Mouse (Mus musculus) MEL (cell line): ENCODE results near the gene Efna2. TPM values are rescaled to one million over a fixed set of nuclear protein-coding genes. Genes with fewer than 3 reads are reported as not detected.

Experiments used
- DNase-seq: peaks from one replicate; pipeline ENCODE4 v3.0.0; 2011; ENCODE audit warnings: low read depth, low spot score
- H3K27ac ChIP-seq: 2 replicates; pipeline ENCODE4 v1.5.1; 2012; ENCODE audit warnings: low read depth, mild to moderate bottlenecking, control low read depth, low read length, moderate library complexity; ENCODE audit not compliant: control insufficient read depth
- H3K27me3 ChIP-seq, 2 experiments: fragments of 150-350 bp in 1 of 2; sonication (generic) in 1 of 2; 2 replicates each; pipeline ENCODE4 v1.6.1; 2012; ENCODE audit warnings: low read length in 2 of 2, mild to moderate bottlenecking in 2 of 2, improper control_type of control experiment in 1 of 2, moderate library complexity in 1 of 2; ENCODE audit not compliant: insufficient read depth in 2 of 2, control insufficient read depth in 1 of 2
- H3K36me3 ChIP-seq, 2 experiments: 2 replicates each; pipeline ENCODE4 v1.6.1; 2012 to 2014; ENCODE audit warnings: low read length in 2 of 2, improper control_type of control experiment in 1 of 2, inconsistent platforms in 1 of 2, mild to moderate bottlenecking in 1 of 2; ENCODE audit not compliant: insufficient read depth in 2 of 2, control insufficient read depth in 1 of 2
- H3K4me1 ChIP-seq, 2 experiments: fragments of 150-350 bp in 1 of 2; sonication (generic) in 1 of 2; 2 replicates each; pipeline ENCODE4 v1.6.1; 2012; ENCODE audit warnings: low read length in 2 of 2, improper control_type of control experiment in 1 of 2, mild to moderate bottlenecking in 1 of 2; ENCODE audit not compliant: insufficient read depth in 2 of 2, control insufficient read depth in 1 of 2
- H3K4me3 ChIP-seq, 2 experiments: fragments of 150-350 bp in 1 of 2; sonication (generic) in 1 of 2; 2 replicates each; pipeline ENCODE4 v1.5.1; 2012; ENCODE audit warnings: low read depth in 2 of 2, low read length in 2 of 2, mild to moderate bottlenecking in 2 of 2, moderate library complexity in 2 of 2, control low read depth in 1 of 2, improper control_type of control experiment in 1 of 2; ENCODE audit not compliant: control insufficient read depth in 1 of 2, insufficient read depth in 1 of 2
- H3K79me2 ChIP-seq: 2 replicates; pipeline ENCODE4 v1.6.1; 2012; ENCODE audit warnings: mild to moderate bottlenecking, low read length, moderate library complexity; ENCODE audit not compliant: control insufficient read depth, poor library complexity, insufficient read depth
- H3K9ac ChIP-seq: 2 replicates; pipeline ENCODE4 v1.6.1; 2012; ENCODE audit warnings: low read depth, mild to moderate bottlenecking, control low read depth, low read length, moderate library complexity; ENCODE audit not compliant: control insufficient read depth, poor library complexity, severe bottlenecking
- H3K9me3 ChIP-seq: fragments of 150-350 bp; sonication (generic); replicated peaks from 2 replicates; pipeline ENCODE4 v1.6.1; 2012; ENCODE audit warnings: mild to moderate bottlenecking, low read length, improper control_type of control experiment, moderate library complexity; ENCODE audit not compliant: insufficient read depth
- BHLHE40 ChIP-seq: IDR thresholded peaks from 2 replicates; pipeline ENCODE4 v1.6.1; 2012; ENCODE audit warnings: low read depth, mild to moderate bottlenecking, inconsistent platforms, low read length, improper control_type of control experiment, borderline replicate concordance
- CHD1 ChIP-seq: IDR thresholded peaks from 2 replicates; pipeline ENCODE4 v1.6.1; 2012; ENCODE audit warnings: low read depth, mild to moderate bottlenecking, inconsistent platforms, low read length, improper control_type of control experiment
- E2F4 ChIP-seq: IDR thresholded peaks from 2 replicates; pipeline ENCODE4 v1.6.1; 2011; ENCODE audit warnings: low read depth, low read length, improper control_type of control experiment, borderline replicate concordance
- ELF1 ChIP-seq: IDR thresholded peaks from 2 replicates; pipeline ENCODE4 v1.6.1; 2014; ENCODE audit warnings: low read depth, mild to moderate bottlenecking, inconsistent platforms, low read length, improper control_type of control experiment, moderate library complexity
- ETS1 ChIP-seq: IDR thresholded peaks from 2 replicates; pipeline ENCODE4 v1.6.1; 2012; ENCODE audit warnings: low read depth, mild to moderate bottlenecking, inconsistent platforms, low read length, improper control_type of control experiment, moderate library complexity
- HCFC1 ChIP-seq: IDR thresholded peaks from 2 replicates; pipeline ENCODE4 v1.6.1; 2012; ENCODE audit warnings: low read depth, mild to moderate bottlenecking, inconsistent platforms, low read length, improper control_type of control experiment, moderate library complexity
- JUND ChIP-seq: IDR thresholded peaks from 2 replicates; pipeline ENCODE4 v1.6.1; 2011; ENCODE audit warnings: low read depth, mild to moderate bottlenecking, improper control_type of control experiment, low read length
- KAT2A ChIP-seq: conservative IDR thresholded peaks from 2 replicates; pipeline ENCODE4 v1.6.1; 2012; ENCODE audit warnings: low read depth, low read length, improper control_type of control experiment, inconsistent platforms
- MAFK ChIP-seq: IDR thresholded peaks from 2 replicates; pipeline ENCODE4 v1.6.1; 2011; ENCODE audit warnings: low read depth, mild to moderate bottlenecking, low read length, improper control_type of control experiment, borderline replicate concordance
- MAZ ChIP-seq: IDR thresholded peaks from 2 replicates; pipeline ENCODE4 v1.6.1; 2012; ENCODE audit warnings: low read depth, mild to moderate bottlenecking, inconsistent platforms, low read length, improper control_type of control experiment
- MEF2A ChIP-seq: IDR thresholded peaks from 2 replicates; pipeline ENCODE4 v1.6.1; 2014; ENCODE audit warnings: low read depth, mild to moderate bottlenecking, inconsistent platforms, low read length, improper control_type of control experiment; ENCODE audit not compliant: poor library complexity, insufficient replicate concordance, severe bottlenecking; ENCODE audit errors: extremely low read depth
- MXI1 ChIP-seq: IDR thresholded peaks from 2 replicates; pipeline ENCODE4 v1.6.1; 2011; ENCODE audit warnings: mild to moderate bottlenecking, low read depth, low read length, improper control_type of control experiment
- MYB ChIP-seq: IDR thresholded peaks from 2 replicates; pipeline ENCODE4 v1.6.1; 2011; ENCODE audit warnings: mild to moderate bottlenecking, low read depth, low read length, improper control_type of control experiment
- NELFE ChIP-seq: IDR thresholded peaks from 2 replicates; pipeline ENCODE4 v1.6.1; 2011; ENCODE audit warnings: low read depth, low read length, improper control_type of control experiment
- POLR2AphosphoS5 ChIP-seq: IDR thresholded peaks from 2 replicates; pipeline ENCODE4 v1.6.1; 2012; ENCODE audit warnings: low read depth, borderline replicate concordance, mild to moderate bottlenecking, inconsistent platforms, low read length, moderate library complexity, mixed read lengths
- RAD21 ChIP-seq: IDR thresholded peaks from 2 replicates; pipeline ENCODE4 v1.6.1; 2011; ENCODE audit warnings: mild to moderate bottlenecking, low read depth, low read length, improper control_type of control experiment
- SIN3A ChIP-seq: IDR thresholded peaks from 2 replicates; pipeline ENCODE4 v1.6.1; 2012; ENCODE audit warnings: low read length, improper control_type of control experiment, inconsistent platforms
- SMC3 ChIP-seq: IDR thresholded peaks from 2 replicates; pipeline ENCODE4 v1.6.1; 2011; ENCODE audit warnings: low read depth, low read length, improper control_type of control experiment
- TBP ChIP-seq: IDR thresholded peaks from 2 replicates; pipeline ENCODE4 v1.8.0; 2011; ENCODE audit warnings: low read depth, low read length, improper control_type of control experiment
- UBTF ChIP-seq: IDR thresholded peaks from 2 replicates; pipeline ENCODE4 v1.6.1; 2012; ENCODE audit warnings: low read depth, mild to moderate bottlenecking, inconsistent platforms, low read length, improper control_type of control experiment, moderate library complexity, borderline replicate concordance; ENCODE audit not compliant: insufficient read depth
- USF2 ChIP-seq, 2 experiments: IDR thresholded peaks; 2 replicates each; pipeline ENCODE4 v1.6.1; 2011 to 2012; ENCODE audit warnings: improper control_type of control experiment in 2 of 2, low read length in 2 of 2, borderline replicate concordance in 1 of 2, inconsistent platforms in 1 of 2, low read depth in 1 of 2, mild to moderate bottlenecking in 1 of 2; ENCODE audit not compliant: insufficient read depth in 1 of 2
- ZC3H11A ChIP-seq: IDR thresholded peaks from 2 replicates; pipeline ENCODE4 v1.6.1; 2012; ENCODE audit warnings: low read depth, mild to moderate bottlenecking, inconsistent platforms, low read length, improper control_type of control experiment
- ZMIZ1 ChIP-seq: IDR thresholded peaks from 2 replicates; pipeline ENCODE4 v1.6.1; 2012; ENCODE audit warnings: low read depth, mild to moderate bottlenecking, inconsistent platforms, low read length, improper control_type of control experiment, moderate library complexity
- ZNF384 ChIP-seq: IDR thresholded peaks from 2 replicates; pipeline ENCODE4 v1.6.1; 2012; ENCODE audit warnings: low read depth, mild to moderate bottlenecking, inconsistent platforms, low read length, improper control_type of control experiment
- polyA plus RNA-seq, 2 experiments: library from polyadenylated mRNA; stranded (reverse) in 1 of 2; unstranded in 1 of 2; fragments of >175 nt in 1 of 2; fragments of >200 nt in 1 of 2; gene quantifications; 2 replicates each; pipeline versions ENCODE4 v1.2.1 to v1.2.4; 2012; ENCODE audit warnings: low replicate concordance in 2 of 2, low read depth in 1 of 2; ENCODE audit not compliant: insufficient read length in 2 of 2, insufficient read depth in 1 of 2, missing spikeins in 1 of 2
- total RNA-seq: library from RNA; depleted of rRNA; stranded (reverse); fragments of 300-350 nt; gene quantifications from 2 replicates; pipeline ENCODE4 v1.2.3, GENCODE M21; 2012

The Efna2 gene
- total and polyA plus RNA-seq, 3 experiments, result 0.12 to 2.8 TPM; not detected in 1

DNA sequence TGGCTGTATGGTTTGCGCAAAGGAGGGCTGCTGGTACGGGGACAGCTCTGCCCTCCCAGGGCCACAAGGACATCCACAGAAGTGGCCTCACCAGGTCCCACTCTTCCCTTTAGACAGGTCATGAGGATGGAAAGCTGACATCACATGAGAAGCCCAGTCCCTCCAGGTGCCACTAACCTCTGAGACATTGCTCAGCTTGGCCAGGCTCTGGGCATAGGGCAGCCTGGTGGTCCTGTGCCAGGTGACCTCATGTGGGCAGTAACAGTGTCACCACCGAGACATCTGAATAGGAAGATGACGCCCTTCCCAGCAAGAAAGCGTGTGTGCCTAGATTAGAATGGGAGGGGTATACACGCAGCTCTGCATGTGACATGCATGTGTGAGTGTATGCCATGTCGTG, 3.3 kb downstream of the Efna2 start:
- Histone ChIP-seq H3K4me1 (no peaks in the 10 kb centered on the region), H3K9ac (no peak overlapping the region), H3K9me3 (no peaks in the 10 kb centered on the region)
- TF ChIP-seq ZC3H11A, result no peak
- TF ChIP-seq POLR2AphosphoS5, result no peak
- no peak for TF ChIP-seq JUND
- no peak for TF ChIP-seq SMC3
- no peak for TF ChIP-seq ZNF384
- TF ChIP-seq E2F4, result no peak
- TF ChIP-seq MYB, result no peak
- TF ChIP-seq UBTF, result no peak
- no peak for TF ChIP-seq HCFC1
- TF ChIP-seq RAD21, result no peak
- no peak for TF ChIP-seq MAZ
- no peak for TF ChIP-seq NELFE
- TF ChIP-seq SIN3A, result no peak
- no peak for TF ChIP-seq ZMIZ1
- no peak for TF ChIP-seq CHD1
- TF ChIP-seq, all 39 proteins: peak for 0
- Histone ChIP-seq H3K27ac (no peak overlapping the region), H3K27me3 (peaks cover 9 to 12% of the 10 kb centered on the region in 2 experiments), H3K36me3 (no peaks in the 10 kb centered on the region), H3K4me3 (no peak overlapping the region), H3K79me2 (no peaks in the 10 kb centered on the region)
- DNase-seq, result no peak

DNA sequence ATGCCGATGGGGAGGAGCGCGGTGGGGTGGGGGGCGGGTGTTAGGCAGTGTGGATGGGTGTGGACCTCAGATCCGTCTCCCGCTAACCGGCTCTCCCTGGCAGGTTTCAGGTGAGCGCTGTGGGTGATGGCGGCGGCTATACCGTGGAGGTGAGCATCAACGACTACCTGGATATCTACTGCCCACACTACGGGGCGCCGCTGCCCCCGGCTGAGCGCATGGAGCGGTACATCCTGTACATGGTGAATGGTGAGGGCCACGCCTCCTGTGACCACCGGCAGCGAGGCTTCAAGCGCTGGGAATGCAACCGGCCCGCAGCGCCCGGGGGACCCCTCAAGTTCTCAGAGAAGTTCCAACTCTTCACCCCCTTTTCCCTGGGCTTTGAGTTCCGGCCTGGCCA, 7.4 kb downstream of the Efna2 start:
- Histone ChIP-seq H3K36me3 (no peaks in the 10 kb centered on the region), H3K79me2 (no peaks in the 10 kb centered on the region), H3K9me3 (no peaks in the 10 kb centered on the region)
- TF ChIP-seq MXI1 (no peak), CHD1 (no peak), MAZ (no peak), E2F4 (no peak), BHLHE40 (no peak), KAT2A (no peak), ZC3H11A (no peak), MAFK (no peak), UBTF (no peak), MEF2A (no peak), SMC3 (no peak), ZNF384 (no peak), SIN3A (no peak), USF2 (IDR thresholded peaks at IDR 0.05; ENCODE audit: borderline replicate concordance in 1 of 2, insufficient read depth in 1 of 2, low read depth in 1 of 2, low read length in 2 of 2) (no peak), ELF1 (no peak), TBP (no peak), ETS1 (no peak)
- TF ChIP-seq, all 39 proteins: peak for 0
- H3K27me3 ChIP-seq, result no peaks in the 10 kb centered on the region
- H3K27ac ChIP-seq, result no peak overlapping the region
- H3K9ac ChIP-seq, result no peak overlapping the region
- DNase-seq, result no peak
- no peak overlapping the region for H3K4me3 ChIP-seq
- H3K4me1 ChIP-seq, result no peaks in the 10 kb centered on the region
